Mouse (Mus musculus) stomach, embryonic 16.5 days (tissue): Measurements from ENCODE around the gene Asb2. TPM values are rescaled to one million over a fixed set of nuclear protein-coding genes. Genes with fewer than 3 reads are reported as not detected.

ENCODE experiments used
- ATAC-seq: fragments of 200-750 bp; cut with Nextera tagmentation; 2 replicates; pipeline ENCODE4 v1.8.0; 2017; ENCODE audit warnings: moderate number of reproducible peaks, moderate TSS enrichment; ENCODE audit not compliant: insufficient read depth, low FRiP score
- H3K27ac ChIP-seq: fragments of 300-500 bp; sonication (generic); 2 replicates; pipeline ENCODE4 v1.5.1; 2014; ENCODE audit warnings: low read length
- H3K27me3 ChIP-seq: fragments of 300-500 bp; sonication (generic); 2 replicates; pipeline ENCODE4 v1.6.1; 2014; ENCODE audit warnings: low read length, control low read depth, mixed read lengths; ENCODE audit not compliant: control insufficient read depth, insufficient read depth
- H3K36me3 ChIP-seq: fragments of 300-500 bp; sonication (generic); 2 replicates; pipeline ENCODE4 v1.6.1; 2014; ENCODE audit warnings: low read length; ENCODE audit not compliant: control insufficient read depth, insufficient read depth
- H3K4me1 ChIP-seq: fragments of 300-500 bp; sonication (generic); 2 replicates; pipeline ENCODE4 v1.6.1; 2014; ENCODE audit warnings: low read length, control low read depth, mixed read lengths; ENCODE audit not compliant: control insufficient read depth, insufficient read depth
- H3K4me2 ChIP-seq: fragments of 300-500 bp; sonication (generic); 2 replicates; pipeline ENCODE4 v1.6.1; 2014; ENCODE audit warnings: low read depth, low read length, mixed read lengths
- H3K4me3 ChIP-seq: fragments of 300-500 bp; sonication (generic); replicated peaks from 2 replicates; pipeline ENCODE4 v1.5.1; 2014; ENCODE audit warnings: mild to moderate bottlenecking, low read length
- H3K9ac ChIP-seq: fragments of 300-500 bp; sonication (generic); 2 replicates; pipeline ENCODE4 v1.6.1; 2014; ENCODE audit warnings: low read length
- H3K9me3 ChIP-seq: fragments of 300-500 bp; sonication (generic); replicated peaks from 2 replicates; pipeline ENCODE4 v1.6.1; 2016; ENCODE audit warnings: low read length, control low read depth; ENCODE audit not compliant: control insufficient read depth
- WGBS: fragments of 180-500 bp; shearing (Covaris S2); extraction: QIAGEN DNeasy Blood & Tissue Kit; methylation state at CpG from one replicate; pipeline ENCODE4 v1.1.7; 2014; 5-methylcytosine and 5-hydroxymethylcytosine counted together
- polyA plus RNA-seq: library from polyadenylated mRNA; unstranded; fragments of >200 nt; fragmentation: Nextera tagmentation; extraction: Ambion mirVana; gene quantifications from 2 replicates; pipeline ENCODE4 v1.2.1, GENCODE M21; 2015

The Asb2 gene
- polyA plus RNA-seq, 1 experiment from 2014 or later, result 26.3 TPM

DNA sequence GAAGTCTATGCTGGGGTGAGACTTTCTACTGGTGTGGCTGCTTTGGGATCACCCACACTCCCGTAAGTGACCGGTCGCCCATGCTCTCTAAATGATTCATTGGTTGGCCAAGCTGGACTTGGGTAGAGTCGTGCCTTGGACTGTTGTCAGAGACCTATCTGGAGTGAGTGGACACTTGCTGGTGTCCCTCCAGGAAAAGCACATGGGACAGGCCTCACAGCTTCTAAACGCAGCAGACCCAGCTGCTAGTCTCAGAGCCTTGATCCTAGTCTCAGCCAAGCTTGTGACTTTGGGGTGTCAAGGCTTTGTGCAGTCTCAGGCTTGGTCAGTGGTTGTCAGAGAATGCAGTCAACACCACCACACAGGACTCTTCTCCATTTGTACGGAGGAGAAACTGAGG is 3.1 kb downstream of the Asb2 start:
- no peak for ATAC-seq
- 89% methylated on average over 6 of the region's 6 CpGs for WGBS
- Histone ChIP-seq H3K36me3 (no peaks in the 10 kb centered on the region), H3K9me3 (no peaks in the 10 kb centered on the region), H3K4me1 (peaks cover 3% of the 10 kb centered on the region; the same call in 1 of the 2 replicates), H3K27ac (no peak overlapping the region), H3K9ac (no peak overlapping the region), H3K27me3 (no peaks in the 10 kb centered on the region), H3K4me2 (no peak overlapping the region), H3K4me3 (no peak overlapping the region)

DNA sequence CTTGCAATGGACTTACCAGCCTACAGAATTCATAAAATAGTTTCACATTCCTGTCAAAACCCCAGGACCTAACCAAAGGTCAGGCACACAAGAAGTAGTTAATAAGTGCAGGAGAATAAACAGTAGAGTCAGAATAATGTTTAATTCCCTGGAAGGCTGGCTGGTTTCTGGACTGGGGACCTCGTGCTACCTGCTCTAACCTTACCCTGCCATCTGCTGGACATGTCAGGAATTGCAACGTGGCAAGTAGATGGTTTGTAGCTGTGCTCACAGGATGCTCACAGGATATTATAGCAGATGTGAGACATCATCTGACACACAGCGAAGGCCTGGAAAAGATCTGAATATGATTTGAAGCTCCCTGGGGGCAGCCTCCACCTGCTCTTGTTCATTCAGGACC is 7.3 kb downstream of the Asb2 start:
- no peaks in the 10 kb centered on the region for H3K36me3 ChIP-seq
- no peak overlapping the region for H3K9ac ChIP-seq
- H3K9me3 ChIP-seq, result no peaks in the 10 kb centered on the region
- no peak overlapping the region for H3K27ac ChIP-seq
- ATAC-seq, result peak; percentile 48; the same call in 1 of the 2 replicates
- WGBS, result 2% methylated on average over 3 of the region's 3 CpGs
- H3K4me3 ChIP-seq, result no peak overlapping the region
- no peak overlapping the region for H3K4me2 ChIP-seq
- H3K27me3 ChIP-seq, result no peaks in the 10 kb centered on the region
- H3K4me1 ChIP-seq, result no peaks in the 10 kb centered on the region

DNA sequence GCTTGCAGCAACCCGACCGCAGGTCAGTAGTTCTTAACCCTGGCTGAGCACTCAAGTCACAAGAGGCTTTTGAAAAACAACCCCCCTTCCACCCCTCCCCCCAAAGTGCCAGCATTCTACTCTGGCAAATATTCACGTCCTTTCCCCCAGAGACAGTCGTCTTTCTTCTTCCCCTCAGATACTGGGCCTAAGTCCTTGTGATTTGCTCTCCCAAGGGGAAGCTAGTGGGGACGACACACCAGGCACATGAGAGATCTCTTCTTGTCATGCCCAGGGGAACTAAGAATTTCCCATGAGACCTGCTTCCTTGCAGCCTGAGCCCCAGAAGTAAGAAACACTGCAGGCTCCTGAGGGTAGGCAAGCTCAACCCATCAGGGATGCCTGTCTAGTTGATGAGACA is 8.4 kb downstream of the Asb2 start:
- no peaks in the 10 kb centered on the region for H3K27me3 ChIP-seq
- H3K4me1 ChIP-seq, result no peaks in the 10 kb centered on the region
- H3K9ac ChIP-seq, result no peak overlapping the region
- H3K4me3 ChIP-seq, result no peak overlapping the region
- no peak for ATAC-seq
- no peak overlapping the region for H3K27ac ChIP-seq
- whole genome bisulfite sequencing, result 50% methylated on average over 5 of the region's 5 CpGs
- no peaks in the 10 kb centered on the region for H3K9me3 ChIP-seq
- H3K4me2 ChIP-seq, result no peak overlapping the region
- H3K36me3 ChIP-seq, result no peaks in the 10 kb centered on the region

DNA sequence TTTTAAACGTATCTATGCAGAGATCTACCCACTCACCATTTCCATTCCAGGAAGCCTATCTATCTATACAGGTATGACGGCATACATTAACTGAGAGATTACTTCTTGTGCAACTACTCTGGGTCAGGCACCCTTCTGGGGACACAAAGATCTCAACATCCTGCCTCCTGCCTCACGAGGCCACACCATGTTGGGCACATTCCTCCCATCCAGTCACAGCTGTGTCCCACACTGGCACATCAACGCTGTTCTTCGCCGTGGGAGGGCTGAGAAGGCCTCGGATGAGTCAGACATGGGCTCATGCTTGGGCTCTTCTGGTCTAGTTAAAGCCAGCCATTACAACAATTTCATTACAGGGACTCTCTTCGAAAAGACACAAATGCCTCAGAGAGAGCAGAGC is 8.9 kb downstream of the Asb2 start:
- H3K9ac ChIP-seq, result no peak overlapping the region
- H3K27ac ChIP-seq, result no peak overlapping the region
- H3K36me3 ChIP-seq, result no peaks in the 10 kb centered on the region
- no peak overlapping the region for H3K4me3 ChIP-seq
- ATAC-seq, result no peak
- no peaks in the 10 kb centered on the region for H3K9me3 ChIP-seq
- H3K4me2 ChIP-seq, result no peak overlapping the region
- 73% methylated on average over 8 of the region's 8 CpGs for WGBS
- H3K4me1 ChIP-seq, result no peaks in the 10 kb centered on the region
- H3K27me3 ChIP-seq, result no peaks in the 10 kb centered on the region

DNA sequence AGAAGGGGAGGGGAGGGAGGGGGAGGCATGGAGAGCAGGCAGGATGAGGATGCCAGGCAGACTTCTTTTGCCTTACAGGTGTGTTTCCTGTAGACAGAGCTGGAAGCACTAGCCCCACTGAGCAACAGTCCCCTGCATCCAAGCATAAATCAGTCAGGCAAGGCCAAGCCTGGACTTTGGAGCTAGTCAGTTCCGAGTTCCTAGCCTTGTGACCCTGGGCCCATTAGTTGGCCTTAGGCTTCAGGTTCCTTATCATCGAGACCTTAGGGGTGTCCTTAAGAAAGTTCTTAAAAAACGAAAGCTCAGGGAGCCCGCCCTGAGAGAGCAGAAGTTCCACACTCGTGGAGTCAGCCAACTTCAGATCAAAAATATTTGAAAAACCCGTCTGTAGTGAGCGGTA is 10.9 kb downstream of the Asb2 start:
- no peak overlapping the region for H3K4me3 ChIP-seq
- H3K4me1 ChIP-seq, result no peaks in the 10 kb centered on the region
- H3K9me3 ChIP-seq, result no peaks in the 10 kb centered on the region
- H3K36me3 ChIP-seq, result no peaks in the 10 kb centered on the region
- H3K27me3 ChIP-seq, result no peaks in the 10 kb centered on the region
- no peak overlapping the region for H3K4me2 ChIP-seq
- no peak overlapping the region for H3K27ac ChIP-seq
- no peak overlapping the region for H3K9ac ChIP-seq
- no peak for ATAC-seq
- WGBS, result 59% methylated on average over 7 of the region's 7 CpGs

DNA sequence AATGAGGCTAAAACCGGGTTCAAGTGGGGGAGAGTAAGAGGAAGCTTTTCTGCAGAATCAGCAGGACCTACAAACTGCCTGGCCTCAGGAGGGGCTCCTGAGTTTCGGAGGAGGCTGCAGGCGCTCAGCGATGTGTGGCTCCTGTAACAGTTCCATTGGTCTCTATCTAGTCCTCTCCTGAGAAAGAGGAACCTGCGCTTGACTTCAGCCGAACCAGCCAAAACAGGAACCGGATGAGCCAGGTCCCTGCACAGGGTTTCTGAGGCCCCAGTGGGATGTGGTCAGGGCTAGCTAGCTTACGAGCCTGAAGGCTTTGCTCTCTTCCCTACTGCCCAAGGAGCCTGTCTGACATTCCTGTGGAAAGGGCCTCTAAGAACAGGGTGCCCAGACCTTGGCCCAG is 12.3 kb downstream of the Asb2 start:
- Histone ChIP-seq H3K4me3 (no peak overlapping the region), H3K4me1 (no peaks in the 10 kb centered on the region), H3K27me3 (no peaks in the 10 kb centered on the region), H3K36me3 (no peaks in the 10 kb centered on the region), H3K9me3 (no peaks in the 10 kb centered on the region), H3K27ac (no peak overlapping the region), H3K9ac (no peak overlapping the region), H3K4me2 (no peak overlapping the region)
- no peak for ATAC-seq
- WGBS, result 71% methylated on average over 8 of the region's 8 CpGs

DNA sequence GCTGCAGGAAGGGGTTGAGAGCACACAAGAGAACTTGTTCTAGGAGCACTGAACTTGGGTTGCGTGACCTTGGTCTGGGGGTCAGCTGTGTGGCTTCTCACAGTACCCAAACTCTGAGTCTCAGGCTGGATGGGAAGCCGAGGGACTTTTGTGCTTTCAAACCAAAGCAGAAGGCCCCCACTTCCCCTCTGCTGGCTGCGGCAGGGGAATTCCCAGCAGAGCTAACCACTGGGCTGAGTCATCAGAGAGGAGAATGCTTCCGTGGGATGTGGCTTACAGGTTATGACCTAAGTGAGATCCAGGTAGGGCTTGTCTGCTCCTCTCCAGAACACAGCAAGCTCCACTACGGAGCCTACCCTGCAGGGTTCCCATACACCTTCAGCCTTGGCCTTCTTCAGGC is 14.6 kb downstream of the Asb2 start:
- no peak for ATAC-seq
- no peaks in the 10 kb centered on the region for H3K27me3 ChIP-seq
- WGBS, result 68% methylated on average over 5 of the region's 5 CpGs

DNA sequence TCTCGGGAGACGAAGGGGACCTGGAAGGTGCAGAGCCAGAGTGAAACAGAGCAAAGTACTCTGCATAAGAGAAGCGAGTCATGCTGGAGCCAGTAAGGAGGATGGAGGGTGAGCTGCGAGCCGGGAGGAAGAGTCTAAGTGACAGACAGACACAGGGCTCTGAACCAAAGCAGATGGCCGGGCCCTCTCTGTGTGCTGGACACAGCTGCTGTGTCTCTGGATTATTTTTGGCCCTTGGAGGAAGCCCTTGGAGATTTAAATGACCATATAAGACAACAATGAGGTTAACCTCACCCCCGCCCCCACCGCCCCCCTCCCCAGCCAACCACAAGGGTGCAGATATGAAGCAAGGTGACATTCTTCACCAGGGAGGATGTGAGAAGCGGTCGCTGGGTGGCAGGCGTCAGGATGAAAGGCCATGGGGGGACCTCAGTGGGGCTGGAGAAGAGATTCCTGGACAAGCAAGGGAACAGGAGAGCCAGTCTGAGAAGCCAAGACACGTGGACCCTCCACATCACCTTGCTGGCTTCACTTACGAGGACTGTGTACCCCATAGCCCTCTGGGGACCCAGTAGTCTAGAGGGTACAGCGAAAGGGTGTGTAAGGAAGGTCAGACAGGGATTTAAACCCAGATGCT is 17.5 kb downstream of the Asb2 start:
- Histone ChIP-seq H3K9ac (no peak overlapping the region), H3K27ac (no peak overlapping the region)
- 57% methylated on average over 14 of the region's 14 CpGs for WGBS

More for the DNA sequence above, 14.6 kb downstream of the Asb2 start:
- no peaks in the 10 kb centered on the region for H3K9me3 ChIP-seq
- no peak overlapping the region for H3K4me2 ChIP-seq
- no peaks in the 10 kb centered on the region for H3K4me1 ChIP-seq
- no peaks in the 10 kb centered on the region for H3K36me3 ChIP-seq
- H3K4me3 ChIP-seq, result no peak overlapping the region
- no peak overlapping the region for H3K9ac ChIP-seq
- H3K27ac ChIP-seq, result no peak overlapping the region

DNA sequence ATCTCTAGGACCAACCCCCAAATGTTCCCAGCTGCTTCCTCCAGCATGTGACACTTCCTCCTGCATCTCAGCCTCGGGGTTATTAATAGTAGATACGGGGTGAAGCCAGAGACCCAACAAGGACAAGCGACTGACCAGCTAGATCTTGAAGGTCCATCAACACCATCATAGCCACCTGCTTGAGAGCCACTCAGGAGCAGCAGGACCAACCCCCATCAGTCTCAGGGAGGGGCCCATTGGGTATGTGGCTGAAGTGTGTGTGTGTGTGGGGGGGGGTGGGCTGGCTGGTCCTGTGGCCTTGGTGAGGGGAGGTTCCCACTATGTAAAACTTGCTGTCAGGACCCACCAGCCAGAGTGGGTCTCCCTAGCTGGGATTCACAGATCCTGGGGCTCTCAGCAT is 19.0 kb downstream of the Asb2 start:
- H3K4me2 ChIP-seq, result no peak overlapping the region
- no peaks in the 10 kb centered on the region for H3K27me3 ChIP-seq
- H3K9me3 ChIP-seq, result no peaks in the 10 kb centered on the region
- 68% methylated on average over 3 of the region's 3 CpGs for WGBS
- no peak for ATAC-seq
- no peak overlapping the region for H3K27ac ChIP-seq
- no peaks in the 10 kb centered on the region for H3K36me3 ChIP-seq
- no peak overlapping the region for H3K4me3 ChIP-seq
- H3K4me1 ChIP-seq, result no peaks in the 10 kb centered on the region
- H3K9ac ChIP-seq, result no peak overlapping the region

More for the DNA sequence above, 17.5 kb downstream of the Asb2 start:
- peak; percentile 54; the same call in 1 of the 2 replicates for ATAC-seq
- H3K9me3 ChIP-seq, result no peaks in the 10 kb centered on the region
- no peaks in the 10 kb centered on the region for H3K27me3 ChIP-seq
- H3K4me2 ChIP-seq, result no peak overlapping the region
- no peak overlapping the region for H3K4me3 ChIP-seq
- H3K4me1 ChIP-seq, result no peaks in the 10 kb centered on the region
- no peaks in the 10 kb centered on the region for H3K36me3 ChIP-seq
